Mouse (Mus musculus) bone marrow macrophage, adult 2 months (primary cell): ENCODE results near the gene Anln.

Source experiments
- CTCF ChIP-seq: IDR thresholded peaks from 2 replicates; pipeline ENCODE4 v1.5.1; 2012; ENCODE audit warnings: low read depth, mild to moderate bottlenecking, low read length, moderate library complexity
- POLR2A ChIP-seq: IDR thresholded peaks from 2 replicates; pipeline ENCODE4 v1.6.1; 2012; ENCODE audit warnings: mild to moderate bottlenecking, low read depth, low read length, borderline replicate concordance

DNA sequence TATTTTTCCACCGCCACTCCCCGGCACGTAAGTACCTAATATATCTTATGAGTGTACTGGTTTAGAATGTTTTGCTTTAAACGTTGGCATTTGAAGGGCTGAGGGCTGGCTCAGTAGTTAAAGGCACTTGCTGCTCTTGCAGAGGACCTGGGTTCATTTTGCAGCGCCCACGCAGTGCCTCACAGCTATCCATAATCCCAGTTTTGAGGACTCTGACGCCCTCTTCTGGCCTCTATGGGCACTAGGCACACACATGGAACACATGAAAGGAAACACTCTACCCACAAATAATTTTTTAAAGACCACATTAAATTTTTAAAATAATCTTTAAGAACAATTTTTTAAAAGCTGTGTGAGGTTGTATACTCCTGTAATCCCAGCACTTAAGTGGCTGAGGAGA lies 20.5 kb upstream of the Anln start:
- TF ChIP-seq CTCF: no peak
- no peak for TF ChIP-seq POLR2A
